Mouse (Mus musculus) heart, postnatal 0 days (tissue): ENCODE measurements around the gene Susd4.

Source experiments
- CTCF ChIP-seq: IDR thresholded peaks from 2 replicates; pipeline ENCODE4 v1.5.1; 2016; ENCODE audit warnings: antibody characterized with exemption, control low read depth, low read depth
- EP300 ChIP-seq: IDR thresholded peaks from 2 replicates; pipeline ENCODE4 v1.6.1; 2016; ENCODE audit warnings: antibody characterized with exemption, low read depth

- no peak for TF ChIP-seq CTCF
- TF ChIP-seq EP300 = no peak
These were observed 145.9 kb downstream of the Susd4 start for GRCm38 (mm10) chr1:182909596-182909995.
